ENCODE assay signal across 17 mouse cellular contexts in genomic region chr5:57779951-57780350, GRCm38 (mm10).
"Had no signal": no experiment of that assay in that cellular context is flagged by ENCODE, and none has a peak within 500 bp of the region (broad histone marks: within the 10 kb centered on the region; RNA-seq: fewer than 3 reads in every experiment).

No protein-coding gene starts in this region.

- H3K4me3 ChIP-seq: lung, embryonic 15.5 days; megakaryocyte, embryonic 14.5 days; midbrain, embryonic 12.5 days; midbrain, embryonic 15.5 days; neural tube, embryonic 12.5 days; stomach, embryonic 15.5 days had no signal

- H3K4me2 ChIP-seq: lung, embryonic 15.5 days; midbrain, embryonic 12.5 days; midbrain, embryonic 15.5 days; neural tube, embryonic 12.5 days; stomach, embryonic 15.5 days had no signal

- H3K36me3 ChIP-seq: lung, embryonic 15.5 days; midbrain, embryonic 12.5 days; midbrain, embryonic 15.5 days; neural tube, embryonic 12.5 days; stomach, embryonic 15.5 days had no signal

- ATAC-seq: lung, postnatal 0 days; midbrain, embryonic 15.5 days had no signal

- H3K9ac ChIP-seq: liver, embryonic 14.5 days; lung, embryonic 15.5 days; midbrain, embryonic 12.5 days; midbrain, embryonic 15.5 days; neural tube, embryonic 12.5 days; stomach, embryonic 15.5 days had no signal

- H3K27ac ChIP-seq: lung, embryonic 15.5 days; macrophage; midbrain, embryonic 12.5 days; midbrain, embryonic 15.5 days; neural tube, embryonic 12.5 days; stomach, embryonic 15.5 days; stomach, postnatal 0 days had no signal

- H3K9me3 ChIP-seq: lung, embryonic 15.5 days; megakaryocyte, embryonic 14.5 days; midbrain, embryonic 12.5 days; midbrain, embryonic 15.5 days; neural tube, embryonic 12.5 days; stomach, embryonic 15.5 days had no signal

- H3K27me3 ChIP-seq: lung, embryonic 15.5 days; megakaryocyte, embryonic 14.5 days; midbrain, embryonic 12.5 days; midbrain, embryonic 15.5 days; neural tube, embryonic 12.5 days; stomach, embryonic 15.5 days had no signal

- DNase-seq: lung, adult 2 months; lung, postnatal 14 days; lung, postnatal 36 days; right cerebral cortex, postnatal 14 days; thymus, adult 2 months; thymus, postnatal 25 days; thymus, postnatal 4 days had no signal

- H3K4me1 ChIP-seq: lung, embryonic 15.5 days; midbrain, embryonic 12.5 days; neural tube, embryonic 12.5 days; stomach, embryonic 15.5 days had no signal
